Mouse (Mus musculus) G1E (cell line): ENCODE measurements around the gene Tmem132d. TPM values are rescaled to one million over a fixed set of nuclear protein-coding genes. Genes with fewer than 3 reads are reported as not detected.

Experiments used
- ATAC-seq: 2 replicates; pipeline ENCODE4 v1.8.0; 2016; ENCODE audit warnings: mild to moderate bottlenecking; ENCODE audit not compliant: insufficient number of reproducible peaks, poor library complexity, low FRiP score, severe bottlenecking; ENCODE audit errors: extremely low read depth
- DNase-seq: peaks from one replicate; pipeline ENCODE4 v3.0.0; 2012; ENCODE audit warnings: low spot score
- H3K27me3 ChIP-seq: 2 replicates; pipeline ENCODE4 v1.6.1; 2012; ENCODE audit warnings: mild to moderate bottlenecking, low read length, inconsistent platforms; ENCODE audit not compliant: insufficient read depth
- H3K36me3 ChIP-seq: replicated peaks from 2 replicates; pipeline ENCODE3; 2012; ENCODE audit warnings: mild to moderate bottlenecking, inconsistent platforms
- H3K4me1 ChIP-seq: 2 replicates; pipeline ENCODE4 v1.6.1; 2012; ENCODE audit warnings: low read depth, low read length, inconsistent platforms, mixed read lengths; ENCODE audit not compliant: insufficient read depth
- H3K4me3 ChIP-seq: 2 replicates; pipeline ENCODE4 v1.5.1; 2012; ENCODE audit warnings: low read depth, mild to moderate bottlenecking, inconsistent platforms, low read length, moderate library complexity, mixed read lengths
- H3K9me3 ChIP-seq: replicated peaks from 2 replicates; pipeline ENCODE4 v1.6.1; 2012; ENCODE audit warnings: inconsistent platforms
- CTCF ChIP-seq: IDR thresholded peaks from 2 replicates; pipeline ENCODE4 v1.5.1; 2012; ENCODE audit warnings: low read depth, low read length, inconsistent platforms, mixed read lengths
- GATA1 ChIP-seq: IDR thresholded peaks from 2 replicates; pipeline ENCODE4 v1.6.1; 2012; ENCODE audit warnings: borderline replicate concordance, low read length, inconsistent platforms, mixed read lengths
- GATA2 ChIP-seq: IDR thresholded peaks from 2 replicates; pipeline ENCODE4 v1.6.1; 2012; ENCODE audit warnings: low read depth, low read length, inconsistent platforms, borderline replicate concordance
- POLR2AphosphoS5 ChIP-seq: IDR thresholded peaks from 2 replicates; pipeline ENCODE4 v1.6.1; 2012; ENCODE audit warnings: low read depth, low read length, inconsistent platforms; ENCODE audit not compliant: insufficient replicate concordance
- TAL1 ChIP-seq: conservative IDR thresholded peaks from 2 replicates; pipeline ENCODE4 v1.6.1; 2012; ENCODE audit warnings: low read depth, low read length, inconsistent platforms, mixed read lengths
- polyA plus RNA-seq: library from polyadenylated mRNA; stranded (reverse); fragments of >175 nt; gene quantifications from 2 replicates; pipeline ENCODE4 v1.2.3, GENCODE M21; 2012
- total RNA-seq, 2 experiments: library from RNA; stranded (forward) in 1 of 2; stranded (reverse) in 1 of 2; fragments of 200-1000 nt in 1 of 2; fragments of >200 nt in 1 of 2; fragmentation: Nextera tagmentation in 1 of 2; gene quantifications; 2 replicates each; pipeline ENCODE4 v1.2.3; 2014 to 2017

Gene Tmem132d
- total and polyA plus RNA-seq, 3 experiments: 0.11 TPM; not detected in 2

GRCm38 (mm10) chr5:128438078-128438477, 5.2 kb upstream of the Tmem132d start:
- H3K4me1 ChIP-seq: no peaks in the 10 kb centered on the region
- DNase-seq: no peak
- peaks cover 77% of the 10 kb centered on the region for H3K9me3 ChIP-seq
- no peak for TF ChIP-seq GATA2
- TF ChIP-seq TAL1: no peak
- no peak for TF ChIP-seq CTCF
- TF ChIP-seq GATA1: no peak
- no peak for TF ChIP-seq POLR2AphosphoS5
- H3K4me3 ChIP-seq: no peak overlapping the region
- ATAC-seq: no peak
- no peaks in the 10 kb centered on the region for H3K36me3 ChIP-seq
- H3K27me3 ChIP-seq: no peaks in the 10 kb centered on the region

GRCm38 (mm10) chr5:128436909-128437308, 4.0 kb upstream of the Tmem132d start:
- TF ChIP-seq POLR2AphosphoS5 (no peak), CTCF (no peak), TAL1 (no peak), GATA2 (no peak), GATA1 (no peak)
- Histone ChIP-seq H3K27me3 (no peaks in the 10 kb centered on the region), H3K9me3 (peaks cover 78% of the 10 kb centered on the region), H3K4me1 (no peaks in the 10 kb centered on the region), H3K36me3 (no peaks in the 10 kb centered on the region), H3K4me3 (no peak overlapping the region)
- DNase-seq (no peak), ATAC-seq (no peak)

GRCm38 (mm10) chr5:128435683-128436082, 2.8 kb upstream of the Tmem132d start:
- no peak overlapping the region for H3K4me3 ChIP-seq
- no peaks in the 10 kb centered on the region for H3K36me3 ChIP-seq
- no peaks in the 10 kb centered on the region for H3K27me3 ChIP-seq
- H3K9me3 ChIP-seq: peaks cover 74% of the 10 kb centered on the region
- no peak for TF ChIP-seq GATA2
- no peak for TF ChIP-seq POLR2AphosphoS5
- TF ChIP-seq TAL1: no peak
- no peak for TF ChIP-seq CTCF
- ATAC-seq (no peak), DNase-seq (no peak)
- H3K4me1 ChIP-seq: no peaks in the 10 kb centered on the region

GRCm38 (mm10) chr5:128433786-128434185, 909 bp upstream of the Tmem132d start:
- TF ChIP-seq GATA1 (no peak), GATA2 (no peak), CTCF (no peak), POLR2AphosphoS5 (no peak), TAL1 (no peak)
- H3K4me1 ChIP-seq: no peaks in the 10 kb centered on the region
- no peaks in the 10 kb centered on the region for H3K27me3 ChIP-seq
- H3K4me3 ChIP-seq: no peak overlapping the region
- no peak for ATAC-seq
- no peak for DNase-seq
- H3K36me3 ChIP-seq: no peaks in the 10 kb centered on the region
- H3K9me3 ChIP-seq: peaks cover 71% of the 10 kb centered on the region

GRCm38 (mm10) chr5:128432422-128432821, 455 bp downstream of the Tmem132d start:
- Histone ChIP-seq H3K9me3 (peaks cover 65% of the 10 kb centered on the region), H3K4me1 (no peaks in the 10 kb centered on the region), H3K4me3 (no peak overlapping the region), H3K36me3 (no peaks in the 10 kb centered on the region), H3K27me3 (no peaks in the 10 kb centered on the region)
- TF ChIP-seq GATA2 (no peak), GATA1 (no peak), TAL1 (no peak), CTCF (no peak), POLR2AphosphoS5 (no peak)
- ATAC-seq (no peak), DNase-seq (no peak)

- no peaks in the 10 kb centered on the region for H3K27me3 ChIP-seq
- no peaks in the 10 kb centered on the region for H3K36me3 ChIP-seq
- ATAC-seq (no peak), DNase-seq (no peak)
- peaks cover 75% of the 10 kb centered on the region for H3K9me3 ChIP-seq
- H3K4me1 ChIP-seq: no peaks in the 10 kb centered on the region
- TF ChIP-seq GATA2 (no peak), GATA1 (no peak), POLR2AphosphoS5 (no peak), TAL1 (no peak), CTCF (no peak)
- H3K4me3 ChIP-seq: no peak overlapping the region
These were observed 8.2 kb downstream of the Tmem132d start for GRCm38 (mm10) chr5:128424636-128425035.

GRCm38 (mm10) chr5:128424213-128424612, 8.7 kb downstream of the Tmem132d start:
- no peaks in the 10 kb centered on the region for H3K36me3 ChIP-seq
- no peak overlapping the region for H3K4me3 ChIP-seq
- H3K4me1 ChIP-seq: no peaks in the 10 kb centered on the region
- H3K27me3 ChIP-seq: no peaks in the 10 kb centered on the region
- DNase-seq: no peak
- peaks cover 76% of the 10 kb centered on the region for H3K9me3 ChIP-seq
- no peak for TF ChIP-seq POLR2AphosphoS5
- no peak for TF ChIP-seq GATA2
- no peak for TF ChIP-seq GATA1
- no peak for TF ChIP-seq TAL1
- no peak for TF ChIP-seq CTCF
- ATAC-seq: no peak
